Mouse (Mus musculus): ENCODE results near the gene Cage1.

GRCm38 (mm10) chr13:38028407-38028806 lies 8.5 kb downstream of the Cage1 start:
- no peak for TF ChIP-seq CTCF (IDR thresholded peaks at IDR 0.05; ENCODE audit: extremely low read depth, insufficient read depth, low read length)
- no peak for TF ChIP-seq POLR2A (IDR thresholded peaks at IDR 0.05; ENCODE audit: extremely low read depth, insufficient read depth, low read length)
